Mouse (Mus musculus) testis, adult 2 months (tissue): ENCODE data around the gene Tpra1.

Experiments used
- CTCF ChIP-seq: fragments of 200-500 bp; IDR thresholded peaks from 2 replicates; pipeline ENCODE4 v1.5.1; 2012; ENCODE audit warnings: low read depth, mild to moderate bottlenecking, inconsistent platforms, low read length, moderate library complexity; ENCODE audit not compliant: control insufficient read depth, insufficient read depth, insufficient replicate concordance
- POLR2A ChIP-seq: fragments of 200-500 bp; IDR thresholded peaks from 2 replicates; pipeline ENCODE4 v1.6.1; 2012; ENCODE audit warnings: low read depth, mild to moderate bottlenecking, inconsistent platforms, low read length, moderate library complexity; ENCODE audit not compliant: control insufficient read depth

GRCm38 (mm10) chr6:88897246-88897645, 4.8 kb upstream of the Tpra1 start:
- no peak for TF ChIP-seq POLR2A
- TF ChIP-seq CTCF: no peak
